Mouse (Mus musculus): Measurements from ENCODE around the gene Klhl8. TPM values are rescaled to one million over a fixed set of nuclear protein-coding genes. Genes with fewer than 3 reads are reported as not detected.
"Not testable (repeated sequence)": the region's sequence is repeated elsewhere in the genome, so short reads cannot be mapped to it uniquely, and the experiment has no call there.

Gene Klhl8
- 17.4 and 18.8 TPM in 2 replicates for polyA plus RNA-seq (2016; fragmentation: Nextera tagmentation; extraction: Ambion mirVana)

DNA sequence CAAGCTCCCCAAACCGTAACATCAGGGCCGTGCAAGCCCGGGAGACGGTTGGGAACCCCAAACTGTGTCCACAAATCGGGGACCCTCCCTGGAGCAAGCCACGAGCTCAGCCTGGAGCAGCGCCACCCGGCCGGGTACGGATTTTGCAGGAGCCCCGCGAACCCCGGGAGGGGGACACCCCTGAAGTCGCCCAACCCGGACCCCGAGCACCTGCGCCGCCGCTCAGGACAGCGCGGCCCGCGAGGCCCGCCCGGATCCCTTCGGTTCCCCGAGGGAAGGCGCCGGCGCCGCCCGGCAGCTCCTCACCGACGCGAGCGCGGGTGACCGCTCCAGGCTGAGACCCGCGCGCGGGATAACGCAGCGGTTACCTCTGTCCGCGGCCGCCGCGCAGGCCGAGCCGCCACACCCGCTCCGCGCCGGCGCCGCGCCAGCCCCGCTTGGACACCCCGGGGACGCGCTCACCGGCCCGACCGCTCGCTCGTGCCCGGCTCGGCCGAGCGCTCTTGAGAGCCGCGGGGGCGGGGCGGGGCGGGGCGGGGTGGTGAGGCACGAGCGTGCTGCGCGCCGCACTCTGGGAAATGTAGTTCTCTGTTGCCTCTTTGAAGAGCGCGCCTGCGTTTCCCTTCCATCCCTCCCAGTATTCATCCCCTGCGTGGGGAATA lies at the start of gene Klhl8:
TSS of gene Klhl8 (minus strand) at position 512 of the 662 bp plus-strand sequence.
- peak; percentile 97 for ATAC-seq (ENCODE audit: low FRiP score)

GRCm38 (mm10) chr5:103954638-103955037 lies 43.6 kb upstream of the Klhl8 start:
- no peak overlapping the region for H3K27ac ChIP-seq
- H3K4me1 ChIP-seq = no peaks in the 10 kb centered on the region
- no peak overlapping the region for H3K4me3 ChIP-seq (replicated peaks)
- no peaks in the 10 kb centered on the region for H3K36me3 ChIP-seq (replicated peaks)
- no peak overlapping the region for H3K9ac ChIP-seq
- H3K27me3 ChIP-seq = no peaks in the 10 kb centered on the region
- no peaks in the 10 kb centered on the region for H3K9me3 ChIP-seq
- no peak overlapping the region for H3K4me2 ChIP-seq
- no peak for ATAC-seq (ENCODE audit: low FRiP score)
- 87% methylated on average over 5 of the region's 5 CpGs for WGBS

More for the DNA sequence above, at the start of gene Klhl8:
- H3K27ac ChIP-seq = peak within 1 kb of the TSS; percentile 65; the same call in 1 of the 2 replicates
- peak within 1 kb of the TSS; percentile 75 for H3K4me2 ChIP-seq
- under 1% methylated on average over 80 of the region's 86 CpGs for WGBS
- H3K9me3 ChIP-seq = no peaks in the 10 kb centered on the region
- peak within 1 kb of the TSS; percentile 83 for H3K9ac ChIP-seq
- peak within 1 kb of the TSS; percentile 81 for H3K4me3 ChIP-seq (replicated peaks)
- no peaks in the 10 kb centered on the region for H3K36me3 ChIP-seq (replicated peaks)
- peaks cover 8% of the 10 kb centered on the region; the same call in 1 of the 2 replicates for H3K27me3 ChIP-seq
- peaks cover 4% of the 10 kb centered on the region; the same call in 1 of the 2 replicates for H3K4me1 ChIP-seq

DNA sequence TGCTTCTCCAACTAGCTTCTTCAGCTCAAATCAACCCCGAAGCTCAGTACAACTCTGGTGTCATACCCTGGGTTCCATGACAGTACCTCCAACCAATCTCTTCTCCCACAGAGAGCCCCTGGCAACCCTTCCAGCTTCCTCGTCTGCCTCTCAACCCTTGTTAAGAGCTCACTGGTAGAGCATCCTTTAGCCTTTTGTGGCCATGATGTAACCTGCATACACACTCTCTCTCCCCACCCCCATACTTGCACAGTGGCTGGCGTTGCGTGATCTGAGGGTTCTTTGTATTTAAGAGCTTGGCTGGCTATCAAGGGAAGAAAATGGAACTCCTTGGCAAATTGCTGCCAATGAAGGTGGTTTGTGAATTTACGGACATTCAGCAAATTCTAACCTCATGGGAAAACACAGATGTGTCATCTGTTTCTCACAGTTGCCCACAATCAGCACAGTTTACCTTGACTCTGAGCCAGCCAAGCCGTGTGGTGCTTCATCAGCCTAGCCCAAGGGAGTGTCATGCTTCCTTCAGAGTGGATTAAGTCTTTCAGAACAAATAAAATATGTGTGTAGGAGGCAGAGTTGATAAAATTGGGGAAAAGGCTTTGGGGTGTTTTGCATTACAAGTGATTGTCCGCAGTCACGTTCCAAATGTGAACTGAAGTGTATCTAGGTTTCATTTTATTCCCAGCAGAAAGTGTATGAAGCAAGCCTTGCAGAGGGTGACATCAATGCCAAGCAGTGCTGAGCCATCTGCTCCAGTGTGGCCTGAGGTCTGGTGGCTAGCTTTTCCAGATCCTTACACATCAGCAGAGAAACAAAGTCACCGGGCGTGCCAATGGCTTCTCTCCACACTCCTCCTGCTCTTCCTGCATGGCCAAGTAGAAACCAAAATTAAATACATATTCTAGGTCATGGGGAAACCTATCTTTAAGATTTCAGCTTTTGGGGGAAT lies 42.4 kb upstream of the Klhl8 start:
- Histone ChIP-seq H3K4me3 (replicated peaks) (no peak overlapping the region), H3K4me1 (no peaks in the 10 kb centered on the region), H3K36me3 (replicated peaks) (no peaks in the 10 kb centered on the region), H3K27me3 (no peaks in the 10 kb centered on the region), H3K9ac (no peak overlapping the region), H3K4me2 (no peak overlapping the region), H3K27ac (no peak overlapping the region), H3K9me3 (no peaks in the 10 kb centered on the region)
- WGBS = 87% methylated on average over 10 of the region's 10 CpGs
- ATAC-seq (ENCODE audit: low FRiP score) = no peak

DNA sequence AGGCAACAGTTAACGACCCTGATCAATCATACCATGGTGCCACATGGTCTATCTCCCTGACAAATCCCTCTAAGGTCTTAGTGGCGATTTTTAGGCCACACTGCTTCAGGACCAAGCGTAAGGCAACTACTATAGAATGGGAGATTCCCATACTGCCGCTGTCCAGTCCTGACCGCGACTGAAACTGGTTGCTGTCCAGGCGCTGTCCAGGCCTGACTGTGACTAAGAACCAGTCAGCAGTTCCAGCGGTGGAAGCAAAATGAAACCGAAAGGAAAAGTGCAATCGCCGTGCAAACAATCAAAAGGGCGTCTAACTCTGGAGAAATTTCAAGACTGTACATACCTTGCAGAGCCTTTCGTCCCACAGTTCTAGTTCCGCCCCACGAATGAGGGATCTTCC lies 39.1 kb upstream of the Klhl8 start:
- not testable (repeated sequence) for H3K9me3 ChIP-seq; H3K36me3 ChIP-seq (replicated peaks); H3K27me3 ChIP-seq; ATAC-seq (ENCODE audit: low FRiP score); H3K4me2 ChIP-seq; H3K4me1 ChIP-seq; H3K27ac ChIP-seq; H3K9ac ChIP-seq; H3K4me3 ChIP-seq (replicated peaks)
- 95% methylated on average over 15 of the region's 15 CpGs for WGBS

DNA sequence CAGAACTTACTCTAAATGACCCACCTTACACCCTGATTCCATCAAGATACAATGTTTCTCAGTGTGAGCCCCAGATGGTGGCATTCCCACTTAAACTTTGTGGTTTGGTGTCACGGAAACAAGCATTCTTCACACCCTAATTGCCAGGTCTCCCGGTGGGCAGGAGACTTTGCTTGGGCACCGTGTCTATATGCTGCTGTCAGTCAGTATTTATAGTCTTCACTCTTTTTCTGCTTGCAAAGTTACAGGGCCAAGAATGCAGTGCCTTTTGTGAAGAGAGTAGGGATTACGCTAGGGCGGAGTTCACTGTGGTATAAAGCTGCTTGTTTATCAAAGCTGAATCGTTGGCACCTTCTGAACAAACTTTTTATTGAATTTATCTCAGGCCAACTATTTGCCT lies 32.1 kb upstream of the Klhl8 start:
- 22% methylated on average over 6 of the region's 6 CpGs for WGBS
- Histone ChIP-seq H3K36me3 (replicated peaks) (no peaks in the 10 kb centered on the region), H3K4me3 (replicated peaks) (no peak overlapping the region), H3K9me3 (no peaks in the 10 kb centered on the region), H3K9ac (no peak overlapping the region), H3K27ac (no peak overlapping the region), H3K4me1 (peaks cover 27% of the 10 kb centered on the region), H3K27me3 (peaks cover 14% of the 10 kb centered on the region), H3K4me2 (no peak overlapping the region)
- ATAC-seq (ENCODE audit: low FRiP score) = no peak

GRCm38 (mm10) chr5:103939856-103940255 lies 28.8 kb upstream of the Klhl8 start:
- Histone ChIP-seq H3K4me2 (no peak overlapping the region), H3K9ac (no peak overlapping the region), H3K27ac (no peak overlapping the region), H3K27me3 (peaks cover 24% of the 10 kb centered on the region), H3K4me3 (replicated peaks) (no peak overlapping the region), H3K9me3 (no peaks in the 10 kb centered on the region), H3K4me1 (peaks cover 39% of the 10 kb centered on the region), H3K36me3 (replicated peaks) (no peaks in the 10 kb centered on the region)
- 95% methylated on average over 1 of the region's 1 CpGs for WGBS
- ATAC-seq (ENCODE audit: low FRiP score) = no peak

- 54% methylated on average over 7 of the region's 7 CpGs for WGBS
- Histone ChIP-seq H3K4me2 (peak overlapping the region; percentile 17), H3K9me3 (no peaks in the 10 kb centered on the region), H3K9ac (no peak overlapping the region), H3K27ac (peak overlapping the region; percentile 59), H3K4me3 (replicated peaks) (no peak overlapping the region), H3K36me3 (replicated peaks) (no peaks in the 10 kb centered on the region), H3K27me3 (peaks cover 24% of the 10 kb centered on the region), H3K4me1 (peaks cover 39% of the 10 kb centered on the region)
- ATAC-seq (ENCODE audit: low FRiP score) = peak; percentile 44
Measured at GRCm38 (mm10) chr5:103939350-103939652, 28.2 kb upstream of the Klhl8 start.

- peak overlapping the region; percentile 17 for H3K4me2 ChIP-seq
- no peaks in the 10 kb centered on the region for H3K9me3 ChIP-seq
- peaks cover 38% of the 10 kb centered on the region for H3K4me1 ChIP-seq
- H3K27ac ChIP-seq = peak overlapping the region; percentile 59
- WGBS = 9% methylated on average over 11 of the region's 11 CpGs
- H3K27me3 ChIP-seq = peaks cover 24% of the 10 kb centered on the region
- H3K36me3 ChIP-seq (replicated peaks) = no peaks in the 10 kb centered on the region
- ATAC-seq (ENCODE audit: low FRiP score) = peak; percentile 87
- H3K9ac ChIP-seq = no peak overlapping the region
- H3K4me3 ChIP-seq (replicated peaks) = no peak overlapping the region
Measured at GRCm38 (mm10) chr5:103938547-103939349, 27.7 kb upstream of the Klhl8 start.

DNA sequence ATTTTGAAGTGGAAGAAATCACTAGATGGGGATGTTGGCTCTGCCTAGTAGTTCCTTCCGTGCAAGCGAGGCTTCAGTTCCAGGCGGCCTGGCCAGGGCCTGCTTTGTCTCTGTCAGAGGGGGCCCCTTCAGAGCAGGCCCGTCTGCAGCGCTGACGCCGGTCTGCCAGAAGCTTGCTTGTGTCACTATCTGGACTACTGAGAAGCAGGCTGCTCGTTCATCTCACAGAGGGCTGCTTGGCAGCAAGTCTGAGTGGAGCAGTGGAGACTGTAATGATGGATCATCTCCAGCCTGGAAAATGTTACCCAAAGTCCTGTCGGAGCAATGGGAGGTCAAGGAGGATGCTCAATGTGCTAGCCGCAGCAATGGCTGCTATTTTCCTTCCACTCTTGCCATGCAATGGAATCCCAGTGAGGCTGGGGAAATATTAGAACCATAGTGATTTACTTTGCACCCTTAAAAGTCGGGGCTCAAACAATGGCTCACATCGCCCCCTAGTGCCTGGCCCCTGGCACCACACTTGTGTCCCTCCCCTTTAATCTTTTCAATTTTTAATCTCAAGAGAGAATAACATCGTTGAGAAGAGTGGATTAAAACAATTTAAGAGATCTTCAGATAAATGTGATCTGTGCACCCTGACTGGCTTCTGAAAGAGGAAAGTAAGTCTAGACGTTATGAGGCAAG lies 26.0 kb upstream of the Klhl8 start:
- Histone ChIP-seq H3K27ac (no peak overlapping the region), H3K9ac (no peak overlapping the region), H3K9me3 (peaks cover 4% of the 10 kb centered on the region; the same call in 1 of the 2 replicates), H3K36me3 (replicated peaks) (no peaks in the 10 kb centered on the region), H3K4me1 (peaks cover 32% of the 10 kb centered on the region), H3K4me2 (no peak overlapping the region), H3K4me3 (replicated peaks) (no peak overlapping the region), H3K27me3 (peaks cover 24% of the 10 kb centered on the region)
- WGBS = 54% methylated on average over 14 of the region's 14 CpGs
- peak; percentile 47; the same call in 1 of the 2 replicates for ATAC-seq (ENCODE audit: low FRiP score)

- H3K27ac ChIP-seq; H3K4me2 ChIP-seq; H3K9ac ChIP-seq; ATAC-seq (ENCODE audit: low FRiP score); H3K4me1 ChIP-seq; H3K9me3 ChIP-seq; H3K4me3 ChIP-seq (replicated peaks); H3K36me3 ChIP-seq (replicated peaks): not testable (repeated sequence)
- H3K27me3 ChIP-seq = peaks cover 18% of the 10 kb centered on the region
Measured at GRCm38 (mm10) chr5:103931924-103932323, 20.9 kb upstream of the Klhl8 start.

- H3K9me3 ChIP-seq = peaks cover 4% of the 10 kb centered on the region; the same call in 1 of the 2 replicates
- H3K4me3 ChIP-seq (replicated peaks) = no peak overlapping the region
- H3K27me3 ChIP-seq = peaks cover 14% of the 10 kb centered on the region
- H3K27ac ChIP-seq = no peak overlapping the region
- H3K4me2 ChIP-seq = no peak overlapping the region
- H3K36me3 ChIP-seq (replicated peaks) = no peaks in the 10 kb centered on the region
- 61% methylated on average over 5 of the region's 5 CpGs for WGBS
- no peaks in the 10 kb centered on the region for H3K4me1 ChIP-seq
- H3K9ac ChIP-seq = no peak overlapping the region
- ATAC-seq (ENCODE audit: low FRiP score) = no peak
Measured at GRCm38 (mm10) chr5:103930511-103930910, 19.5 kb upstream of the Klhl8 start.

All from forebrain, embryonic 12.5 days (tissue).